Mouse (Mus musculus): ENCODE measurements at regions not wholly inside any gene's neighbourhood (a gene's known extent, or its start where the extent isn't known, plus 50 kb on each side); places are given as distances from the start of the nearest gene placed in this dataset.

DNA sequence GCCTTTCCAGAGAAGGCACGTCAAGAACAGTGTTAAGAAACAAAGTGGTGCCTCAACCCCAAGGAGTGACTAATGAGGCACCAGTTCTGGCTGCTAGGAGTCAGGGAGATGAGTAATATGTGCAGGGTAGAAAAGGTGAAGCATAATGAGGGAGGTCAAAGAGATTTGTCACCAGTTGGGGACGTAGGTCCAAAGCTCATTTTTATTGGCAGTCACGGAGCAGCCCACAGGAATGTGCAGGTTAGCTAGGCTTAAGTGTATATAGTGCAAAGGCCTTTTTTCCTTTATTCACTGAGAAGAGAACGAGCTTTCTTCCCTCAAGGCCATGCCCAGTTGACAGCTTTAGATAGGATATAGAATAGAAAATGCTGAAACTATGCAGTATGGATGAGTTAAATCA lies 261.8 kb downstream of the Rad51ap2 start:
- Histone ChIP-seq H3K4me1 (ENCODE audit: insufficient read depth, low read depth, low read length) (no peaks in the 10 kb centered on the region), H3K4me2 (replicated peaks; ENCODE audit: low read depth, low read length) (no peak overlapping the region), H3K4me3 (ENCODE audit: low read depth, low read length) (no peak overlapping the region), H3K9me3 (ENCODE audit: low read length) (no peaks in the 10 kb centered on the region), H3K27me3 (replicated peaks; ENCODE audit: insufficient read depth, low read length) (no peaks in the 10 kb centered on the region), H3K27ac (ENCODE audit: low read length) (no peak overlapping the region), H3K36me3 (ENCODE audit: insufficient read depth, low read length) (no peaks in the 10 kb centered on the region), H3K9ac (replicated peaks; ENCODE audit: low read depth) (no peak overlapping the region)
- no peak for DNase-seq (ENCODE audit: low spot score)
- TF ChIP-seq CTCF (IDR thresholded peaks at IDR 0.05) (no peak), EP300 (IDR thresholded peaks at IDR 0.05) (no peak)
- ATAC-seq: no peak
- WGBS: 60% methylated on average over 4 of the region's 4 CpGs

DNA sequence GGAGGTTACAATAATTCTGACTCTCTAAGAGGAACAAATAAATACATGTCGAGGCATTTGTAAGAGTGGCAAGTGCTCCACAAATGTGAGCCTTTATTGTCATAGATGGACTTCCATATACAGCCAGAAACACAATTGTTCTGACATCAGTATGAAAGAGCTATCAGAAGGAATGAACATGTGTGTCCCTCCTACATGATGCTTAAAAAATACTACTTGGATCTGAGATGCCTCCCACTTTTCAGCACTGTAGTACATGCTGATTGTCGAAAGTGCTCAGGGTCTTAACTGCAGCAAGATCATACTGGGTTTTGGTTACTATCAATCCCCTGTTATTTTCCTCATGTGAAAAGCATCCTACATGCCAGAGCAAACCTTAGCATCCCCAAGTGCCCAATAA lies 295.6 kb downstream of the Rad51ap2 start:
- no peak for DNase-seq (ENCODE audit: low spot score)
- WGBS: 79% methylated on average over 2 of the region's 2 CpGs
- no peaks in the 10 kb centered on the region for H3K36me3 ChIP-seq (ENCODE audit: insufficient read depth, low read length)

GRCm38 (mm10) chr12:11754184-11754907 lies 298.5 kb downstream of the Rad51ap2 start:
- ATAC-seq (no peak), DNase-seq (ENCODE audit: low spot score) (no peak)
- Histone ChIP-seq H3K4me2 (replicated peaks; ENCODE audit: low read depth, low read length) (no peak overlapping the region), H3K9me3 (ENCODE audit: low read length) (no peaks in the 10 kb centered on the region), H3K4me3 (ENCODE audit: low read depth, low read length) (no peak overlapping the region), H3K36me3 (ENCODE audit: insufficient read depth, low read length) (no peaks in the 10 kb centered on the region), H3K9ac (replicated peaks; ENCODE audit: low read depth) (no peak overlapping the region), H3K4me1 (ENCODE audit: insufficient read depth, low read depth, low read length) (no peaks in the 10 kb centered on the region), H3K27me3 (replicated peaks; ENCODE audit: insufficient read depth, low read length) (no peaks in the 10 kb centered on the region), H3K27ac (ENCODE audit: low read length) (no peak overlapping the region)
- TF ChIP-seq EP300 (IDR thresholded peaks at IDR 0.05): no peak
- no peak for TF ChIP-seq CTCF (IDR thresholded peaks at IDR 0.05)

More for the DNA sequence above, 295.6 kb downstream of the Rad51ap2 start:
- no peak for ATAC-seq
- H3K4me2 ChIP-seq (replicated peaks; ENCODE audit: low read depth, low read length): no peak overlapping the region
- H3K4me3 ChIP-seq (ENCODE audit: low read depth, low read length): no peak overlapping the region
- H3K27me3 ChIP-seq (replicated peaks; ENCODE audit: insufficient read depth, low read length): no peaks in the 10 kb centered on the region
- no peak overlapping the region for H3K27ac ChIP-seq (ENCODE audit: low read length)
- no peaks in the 10 kb centered on the region for H3K9me3 ChIP-seq (ENCODE audit: low read length)
- H3K4me1 ChIP-seq (ENCODE audit: insufficient read depth, low read depth, low read length): no peaks in the 10 kb centered on the region
- TF ChIP-seq EP300 (IDR thresholded peaks at IDR 0.05): no peak
- no peak for TF ChIP-seq CTCF (IDR thresholded peaks at IDR 0.05)
- H3K9ac ChIP-seq (replicated peaks; ENCODE audit: low read depth): no peak overlapping the region

GRCm38 (mm10) chr12:11802326-11802725 lies 346.4 kb downstream of the Rad51ap2 start:
- Histone ChIP-seq H3K9ac (replicated peaks; ENCODE audit: low read depth) (no peak overlapping the region), H3K4me3 (ENCODE audit: low read depth, low read length) (no peak overlapping the region), H3K4me1 (ENCODE audit: insufficient read depth, low read depth, low read length) (no peaks in the 10 kb centered on the region), H3K36me3 (ENCODE audit: insufficient read depth, low read length) (no peaks in the 10 kb centered on the region), H3K27me3 (replicated peaks; ENCODE audit: insufficient read depth, low read length) (no peaks in the 10 kb centered on the region), H3K27ac (ENCODE audit: low read length) (no peak overlapping the region), H3K4me2 (replicated peaks; ENCODE audit: low read depth, low read length) (no peak overlapping the region), H3K9me3 (ENCODE audit: low read length) (no peaks in the 10 kb centered on the region)
- DNase-seq (ENCODE audit: low spot score): no peak
- ATAC-seq: no peak
- TF ChIP-seq EP300 (IDR thresholded peaks at IDR 0.05): no peak
- WGBS: 73% methylated on average over 2 of the region's 2 CpGs

DNA sequence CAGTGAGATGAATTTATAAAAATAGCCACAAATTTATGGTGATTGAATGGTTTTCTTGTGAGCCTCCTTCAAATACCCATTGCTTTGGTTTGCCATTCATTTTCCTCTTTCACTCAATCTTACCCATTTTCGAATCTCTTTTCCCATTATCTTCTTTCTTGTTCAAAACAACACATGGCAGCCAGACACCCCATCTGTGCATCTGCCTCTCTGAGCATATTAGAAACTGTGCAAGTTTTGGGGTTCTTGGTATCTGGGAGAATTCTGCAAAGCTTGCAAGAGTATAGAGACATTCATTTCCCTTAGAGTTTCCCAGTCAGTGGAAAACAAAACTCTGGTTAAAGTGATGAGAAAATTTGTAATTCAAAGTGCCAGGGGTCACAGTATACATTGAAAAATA lies 347.3 kb downstream of the Rad51ap2 start:
- no peaks in the 10 kb centered on the region for H3K4me1 ChIP-seq (ENCODE audit: insufficient read depth, low read depth, low read length)
- H3K9ac ChIP-seq (replicated peaks; ENCODE audit: low read depth): no peak overlapping the region
- no peak overlapping the region for H3K4me2 ChIP-seq (replicated peaks; ENCODE audit: low read depth, low read length)
- WGBS: 74% methylated on average over 1 of the region's 1 CpGs
- no peak overlapping the region for H3K27ac ChIP-seq (ENCODE audit: low read length)
- DNase-seq (ENCODE audit: low spot score) (no peak), ATAC-seq (no peak)
- no peaks in the 10 kb centered on the region for H3K36me3 ChIP-seq (ENCODE audit: insufficient read depth, low read length)
- H3K4me3 ChIP-seq (ENCODE audit: low read depth, low read length): no peak overlapping the region
- TF ChIP-seq EP300 (IDR thresholded peaks at IDR 0.05): no peak
- no peak for TF ChIP-seq CTCF (IDR thresholded peaks at IDR 0.05)
- no peaks in the 10 kb centered on the region for H3K9me3 ChIP-seq (ENCODE audit: low read length)
- H3K27me3 ChIP-seq (replicated peaks; ENCODE audit: insufficient read depth, low read length): no peaks in the 10 kb centered on the region

DNA sequence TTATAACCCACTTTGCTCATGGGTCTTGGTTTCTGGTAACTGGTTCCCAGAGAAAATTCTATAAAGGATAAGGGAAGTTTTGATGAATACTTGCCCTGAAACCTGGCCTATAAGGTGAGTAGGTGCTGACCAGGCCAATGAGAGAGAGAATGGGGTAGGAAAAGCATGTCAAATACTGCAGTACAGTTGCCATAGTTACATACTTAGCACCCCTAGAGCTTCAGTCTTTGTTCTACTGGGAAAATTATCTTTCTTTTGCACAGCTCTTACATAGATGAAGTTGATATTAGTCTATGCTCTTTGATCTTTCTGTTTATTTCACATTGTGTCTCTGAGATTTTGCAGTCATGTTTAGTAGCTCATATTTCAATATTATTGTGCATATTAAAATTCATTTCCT lies 373.8 kb downstream of the Rad51ap2 start:
- H3K9me3 ChIP-seq (ENCODE audit: low read length): no peaks in the 10 kb centered on the region
- no peak for ATAC-seq
- H3K27me3 ChIP-seq (replicated peaks; ENCODE audit: insufficient read depth, low read length): no peaks in the 10 kb centered on the region
- H3K27ac ChIP-seq (ENCODE audit: low read length): no peak overlapping the region
- no peaks in the 10 kb centered on the region for H3K4me1 ChIP-seq (ENCODE audit: insufficient read depth, low read depth, low read length)
- TF ChIP-seq EP300 (IDR thresholded peaks at IDR 0.05) (no peak), CTCF (IDR thresholded peaks at IDR 0.05) (no peak)
- no peak for DNase-seq (ENCODE audit: low spot score)
- no peak overlapping the region for H3K9ac ChIP-seq (replicated peaks; ENCODE audit: low read depth)
- no peak overlapping the region for H3K4me3 ChIP-seq (ENCODE audit: low read depth, low read length)
- H3K36me3 ChIP-seq (ENCODE audit: insufficient read depth, low read length): no peaks in the 10 kb centered on the region
- H3K4me2 ChIP-seq (replicated peaks; ENCODE audit: low read depth, low read length): no peak overlapping the region

DNA sequence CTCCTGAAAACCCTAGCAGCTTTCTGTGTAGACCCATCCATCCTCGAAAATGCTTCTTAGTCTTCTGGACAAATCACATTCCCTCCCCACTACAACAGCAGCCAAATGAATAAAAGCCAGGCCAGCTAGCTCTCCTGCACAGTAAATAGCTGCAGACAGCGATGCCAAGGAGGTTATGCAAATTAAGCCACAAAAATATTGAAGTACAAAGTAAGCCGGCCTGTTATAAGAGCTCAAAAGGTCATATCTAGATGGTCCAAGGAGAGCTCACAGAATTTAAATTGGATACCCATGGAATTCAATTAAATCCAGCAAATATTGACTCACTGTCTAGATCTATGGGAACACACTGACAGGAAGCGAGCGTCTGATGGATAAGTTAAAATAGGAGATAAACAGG lies 375.4 kb downstream of the Rad51ap2 start:
- Histone ChIP-seq H3K4me3 (ENCODE audit: low read depth, low read length) (no peak overlapping the region), H3K4me2 (replicated peaks; ENCODE audit: low read depth, low read length) (no peak overlapping the region), H3K4me1 (ENCODE audit: insufficient read depth, low read depth, low read length) (no peaks in the 10 kb centered on the region), H3K9me3 (ENCODE audit: low read length) (no peaks in the 10 kb centered on the region), H3K9ac (replicated peaks; ENCODE audit: low read depth) (no peak overlapping the region), H3K36me3 (ENCODE audit: insufficient read depth, low read length) (no peaks in the 10 kb centered on the region), H3K27ac (ENCODE audit: low read length) (no peak overlapping the region), H3K27me3 (replicated peaks; ENCODE audit: insufficient read depth, low read length) (no peaks in the 10 kb centered on the region)
- DNase-seq (ENCODE audit: low spot score): no peak
- WGBS: 53% methylated on average over 5 of the region's 5 CpGs
- ATAC-seq: no peak
- no peak for TF ChIP-seq EP300 (IDR thresholded peaks at IDR 0.05)
- TF ChIP-seq CTCF (IDR thresholded peaks at IDR 0.05): no peak

All from lung, postnatal 0 days (tissue).